Mouse (Mus musculus) ES-Bruce4 (cell line): ENCODE results near the gene Ide.

Experiments
- CTCF ChIP-seq: IDR thresholded peaks from one replicate; pipeline ENCODE4 v1.8.1; 2011; ENCODE audit warnings: low read depth, low read length
- EP300 ChIP-seq: IDR thresholded peaks from 2 replicates; pipeline ENCODE4 v1.6.1; 2011; ENCODE audit warnings: low read depth, low read length; ENCODE audit not compliant: insufficient read depth
- POLR2A ChIP-seq: IDR thresholded peaks from one replicate; pipeline ENCODE4 v1.8.1; 2011; ENCODE audit warnings: low read length; ENCODE audit not compliant: insufficient read depth

- TF ChIP-seq CTCF (no peak), EP300 (no peak), POLR2A (no peak)
Measured at GRCm38 (mm10) chr19:37353331-37353730, 15.7 kb upstream of the Ide start.
